Mouse (Mus musculus) lung, embryonic 15.5 days (tissue): ENCODE data around the gene Cox8a. TPM values are rescaled to one million over a fixed set of nuclear protein-coding genes. Genes with fewer than 3 reads are reported as not detected.
A peak's percentile ranks its signal among the peaks of the same experiment; 100 is the strongest.

Source experiments
- ATAC-seq: fragments of 200-750 bp; cut with Nextera tagmentation; 2 replicates; pipeline ENCODE4 v1.8.0; 2017; ENCODE audit warnings: moderate number of reproducible peaks, borderline replicate concordance; ENCODE audit not compliant: low FRiP score, low TSS enrichment; ENCODE audit errors: extremely low read depth
- H3K27ac ChIP-seq: fragments of 300-500 bp; sonication (generic); 2 replicates; pipeline ENCODE4 v1.5.1; 2015; ENCODE audit warnings: moderate library complexity, mild to moderate bottlenecking, inconsistent platforms
- H3K27me3 ChIP-seq: fragments of 300-500 bp; sonication (generic); 2 replicates; pipeline ENCODE4 v1.6.1; 2015; ENCODE audit warnings: inconsistent platforms
- H3K36me3 ChIP-seq: fragments of 300-500 bp; sonication (generic); 2 replicates; pipeline ENCODE4 v1.6.1; 2015; ENCODE audit warnings: inconsistent platforms
- H3K4me1 ChIP-seq: fragments of 300-500 bp; sonication (generic); 2 replicates; pipeline ENCODE4 v1.6.1; 2015; ENCODE audit warnings: inconsistent platforms
- H3K4me2 ChIP-seq: fragments of 300-500 bp; sonication (generic); 2 replicates; pipeline ENCODE4 v1.6.1; 2015; ENCODE audit warnings: inconsistent platforms, mild to moderate bottlenecking, moderate library complexity
- H3K4me3 ChIP-seq: fragments of 300-500 bp; sonication (generic); 2 replicates; pipeline ENCODE4 v1.5.1; 2015; ENCODE audit warnings: mild to moderate bottlenecking, inconsistent platforms
- H3K9ac ChIP-seq: fragments of 300-500 bp; sonication (generic); 2 replicates; pipeline ENCODE4 v1.6.1; 2015; ENCODE audit warnings: inconsistent platforms
- H3K9me3 ChIP-seq: fragments of 300-500 bp; sonication (generic); 2 replicates; pipeline ENCODE4 v1.6.1; 2016; ENCODE audit warnings: inconsistent platforms
- WGBS: fragments of 180-500 bp; shearing (Covaris S2); methylation state at CpG from one replicate; pipeline ENCODE4 v1.1.7; 2015; 5-methylcytosine and 5-hydroxymethylcytosine counted together
- polyA plus RNA-seq: library from polyadenylated mRNA; unstranded; fragments of >200 nt; fragmentation: Nextera tagmentation; extraction: Ambion mirVana; gene quantifications from 2 replicates; pipeline ENCODE4 v1.2.1, GENCODE M21; 2015

Cox8a gene
- 793 and 848 TPM in 2 replicates for polyA plus RNA-seq

DNA sequence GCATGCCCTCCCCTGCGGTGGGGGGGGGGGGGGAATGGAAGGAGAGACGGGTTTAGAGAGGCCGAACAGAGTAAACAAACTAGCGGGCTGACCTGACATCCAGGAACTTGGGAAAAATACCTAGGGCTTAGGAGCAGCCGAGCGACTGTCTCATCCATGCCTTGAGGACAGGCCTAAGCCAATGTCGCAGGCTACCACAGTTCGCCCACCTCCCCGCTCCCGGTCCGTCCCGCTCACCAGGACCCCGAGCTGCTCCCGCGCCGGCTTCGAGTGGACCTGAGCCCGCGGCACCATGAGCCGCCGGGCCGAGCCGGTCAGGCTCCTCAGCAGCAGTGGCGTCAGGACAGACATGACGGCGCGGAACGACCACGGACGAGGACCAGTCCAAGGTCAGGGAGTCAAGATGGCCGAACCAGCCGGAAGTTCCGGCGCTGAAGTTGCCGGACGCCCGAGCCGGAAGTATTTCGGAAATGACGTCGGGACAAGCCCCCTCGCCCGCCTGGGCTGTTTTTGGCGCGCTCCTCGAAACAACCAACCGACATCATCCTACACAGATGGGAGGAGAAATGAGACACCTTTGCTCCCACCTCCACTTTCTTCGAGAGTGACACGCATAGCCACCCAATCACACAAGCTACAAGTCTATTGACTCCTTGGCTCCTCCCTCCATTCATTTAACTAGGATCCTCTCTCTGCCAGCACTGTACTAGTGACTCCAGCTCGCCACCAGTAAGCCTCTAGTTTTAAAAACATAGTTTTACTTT lies at the start of gene Cox8a:
Gene Cox8a (minus strand): TSS at position 455 of the 764 bp plus-strand sequence.
- Histone ChIP-seq H3K36me3 (peaks cover 23% of the 10 kb centered on the region; the same call in 1 of the 2 replicates), H3K27me3 (no peaks in the 10 kb centered on the region), H3K4me3 (peak within 1 kb of the TSS; percentile 84), H3K27ac (peak within 1 kb of the TSS; percentile 89), H3K9me3 (no peaks in the 10 kb centered on the region), H3K4me1 (peaks cover 40% of the 10 kb centered on the region), H3K9ac (peak within 1 kb of the TSS; percentile 90), H3K4me2 (peak within 1 kb of the TSS; percentile 79)
- WGBS = under 1% methylated on average over 50 of the region's 50 CpGs
- peak; percentile 96 for ATAC-seq

DNA sequence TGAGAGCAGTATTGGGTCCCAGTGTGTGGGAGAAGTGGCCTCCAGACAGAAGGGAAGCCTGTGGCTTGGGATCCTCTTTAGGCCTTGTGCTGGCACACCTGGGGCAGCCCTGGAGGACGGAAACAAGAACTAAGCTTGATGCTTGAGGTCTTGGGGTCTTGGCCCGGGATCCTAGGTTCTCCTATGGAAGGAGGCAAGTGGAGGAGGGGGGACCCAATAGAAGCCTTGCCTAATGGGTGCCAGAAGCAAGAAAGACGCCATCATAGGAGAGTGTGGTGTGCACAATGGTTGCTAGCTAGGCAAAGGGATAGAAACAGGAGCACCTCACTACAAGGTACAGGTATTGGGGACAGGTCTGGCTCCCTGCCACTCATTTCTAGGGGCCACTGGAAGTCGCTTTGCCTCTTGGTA lies 49.0 kb upstream of the Cox8a start:
- no peaks in the 10 kb centered on the region for H3K27me3 ChIP-seq
- H3K36me3 ChIP-seq = no peaks in the 10 kb centered on the region
- H3K9me3 ChIP-seq = no peaks in the 10 kb centered on the region
- H3K4me2 ChIP-seq = peak overlapping the region; percentile 94; the same call in 1 of the 2 replicates
- no peak overlapping the region for H3K4me3 ChIP-seq
- peak overlapping the region; percentile 91; the same call in 1 of the 2 replicates for H3K27ac ChIP-seq
- 64% methylated on average over 4 of the region's 4 CpGs for WGBS
- H3K9ac ChIP-seq = no peak overlapping the region
- no peak for ATAC-seq
- peaks cover 56% of the 10 kb centered on the region for H3K4me1 ChIP-seq

DNA sequence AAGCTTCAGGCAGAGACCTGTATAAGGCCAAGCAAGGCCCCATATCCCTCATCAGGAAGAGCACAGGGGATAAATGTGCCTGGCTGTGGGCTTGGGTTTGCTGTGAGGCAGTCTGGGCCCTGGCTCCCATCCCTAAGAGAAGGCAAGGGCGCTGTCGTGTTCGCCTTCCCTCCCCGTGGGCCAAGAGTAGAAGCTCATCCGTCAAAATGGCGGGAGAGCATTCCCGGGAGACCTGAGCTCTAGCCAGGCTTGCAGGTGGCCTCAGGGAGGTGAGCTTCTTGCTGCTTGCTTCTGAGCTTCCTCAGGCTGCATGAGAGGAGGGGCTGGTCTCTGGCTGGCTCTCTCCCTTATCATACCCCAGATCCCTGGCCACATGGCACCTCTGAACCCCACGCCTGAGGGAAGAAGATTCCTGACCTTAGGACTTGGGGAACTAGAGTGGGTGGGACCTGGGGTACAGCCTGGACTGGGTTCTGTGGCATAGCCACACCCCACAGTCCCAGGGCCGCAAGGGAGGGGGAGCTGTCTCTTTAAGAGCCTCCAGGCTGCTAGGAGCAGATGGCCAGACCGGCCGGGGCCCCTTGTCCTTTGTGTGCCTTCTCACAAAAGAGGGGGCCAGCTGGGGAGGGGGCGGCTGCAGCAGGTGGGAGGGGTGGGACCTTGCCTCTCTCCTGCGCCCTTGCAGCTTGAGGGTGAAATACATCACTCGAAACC lies 48.2 kb upstream of the Cox8a start:
- Histone ChIP-seq H3K27me3 (no peaks in the 10 kb centered on the region), H3K9ac (0 out of 2 replicates have a peak overlapping the region, but pooled peaks have one; percentile 5), H3K4me2 (no peak overlapping the region), H3K4me1 (peaks cover 56% of the 10 kb centered on the region), H3K36me3 (no peaks in the 10 kb centered on the region), H3K4me3 (no peak overlapping the region), H3K27ac (peak overlapping the region; percentile 13; the same call in 1 of the 2 replicates), H3K9me3 (no peaks in the 10 kb centered on the region)
- WGBS = 26% methylated on average over 14 of the region's 14 CpGs
- ATAC-seq = no peak

DNA sequence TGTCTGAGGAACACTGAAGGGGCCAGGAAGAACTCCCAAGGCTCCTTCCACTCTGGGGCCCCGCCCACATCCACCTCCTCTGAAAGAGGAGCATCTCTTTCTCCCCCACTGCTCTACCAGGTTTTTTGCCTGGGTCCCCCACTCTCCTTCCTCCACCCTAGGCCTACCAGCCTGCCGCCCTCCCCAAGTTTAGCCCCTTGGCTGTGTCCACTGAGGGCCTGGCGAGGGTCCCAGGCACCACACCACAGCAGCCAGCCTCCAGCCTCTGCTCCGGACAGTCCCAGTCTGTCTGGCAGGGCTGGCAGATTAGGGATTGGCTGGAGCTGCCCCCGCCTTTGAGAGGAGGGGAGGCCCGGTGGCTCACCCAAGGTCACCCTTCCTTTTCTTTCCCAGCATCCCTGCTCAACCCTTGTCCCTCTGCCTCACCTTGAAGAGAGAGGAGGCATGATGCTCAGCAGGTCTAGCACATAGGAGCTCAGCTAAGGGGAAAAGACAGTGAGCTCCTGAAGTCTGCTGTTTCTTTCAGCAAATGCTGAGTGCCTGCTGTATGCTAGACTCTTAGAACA lies 47.4 kb upstream of the Cox8a start:
- peak overlapping the region; percentile 55; the same call in 1 of the 2 replicates for H3K27ac ChIP-seq
- H3K9ac ChIP-seq = 0 out of 2 replicates have a peak overlapping the region, but pooled peaks have one; percentile 5
- 0 out of 2 replicates have a peak overlapping the region, but pooled peaks have one; percentile 4 for H3K4me2 ChIP-seq
- no peaks in the 10 kb centered on the region for H3K36me3 ChIP-seq
- peaks cover 53% of the 10 kb centered on the region for H3K4me1 ChIP-seq
- WGBS = 27% methylated on average over 6 of the region's 6 CpGs
- no peak for ATAC-seq
- no peak overlapping the region for H3K4me3 ChIP-seq
- no peaks in the 10 kb centered on the region for H3K9me3 ChIP-seq
- no peaks in the 10 kb centered on the region for H3K27me3 ChIP-seq

DNA sequence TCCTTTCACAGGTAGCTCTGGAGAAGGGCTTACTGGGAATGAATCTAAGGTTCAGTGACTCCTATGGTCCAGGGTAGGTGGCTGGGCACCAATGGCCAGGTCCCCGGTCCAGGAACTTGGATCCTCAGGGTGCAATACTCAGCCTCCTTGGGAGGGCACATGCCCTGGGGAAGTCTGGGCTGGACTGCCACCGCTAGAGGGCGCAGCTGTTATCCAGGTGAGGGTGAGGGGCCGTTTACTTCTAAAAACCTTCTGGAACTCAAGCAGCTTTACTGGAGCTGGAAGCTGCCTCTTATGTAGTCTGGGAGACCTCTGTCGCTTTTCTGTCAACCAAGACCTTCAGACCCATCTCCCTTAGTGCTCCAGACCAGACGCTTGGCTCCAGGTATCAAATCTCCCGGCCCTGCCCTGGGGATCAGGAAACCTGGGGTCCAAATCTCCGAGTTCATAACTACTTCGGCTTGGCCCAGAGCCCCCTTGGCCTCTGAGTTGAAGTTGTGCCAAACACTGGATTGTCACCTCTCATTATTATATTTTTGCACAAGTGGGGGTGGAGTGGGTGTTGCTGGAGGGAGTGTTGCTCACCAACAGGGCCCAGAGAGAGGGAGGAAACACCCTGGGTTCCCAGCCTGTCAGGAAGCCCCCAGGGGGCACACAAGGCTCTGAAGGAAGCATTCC lies 46.8 kb upstream of the Cox8a start:
- WGBS = 11% methylated on average over 9 of the region's 9 CpGs
- no peak for ATAC-seq

DNA sequence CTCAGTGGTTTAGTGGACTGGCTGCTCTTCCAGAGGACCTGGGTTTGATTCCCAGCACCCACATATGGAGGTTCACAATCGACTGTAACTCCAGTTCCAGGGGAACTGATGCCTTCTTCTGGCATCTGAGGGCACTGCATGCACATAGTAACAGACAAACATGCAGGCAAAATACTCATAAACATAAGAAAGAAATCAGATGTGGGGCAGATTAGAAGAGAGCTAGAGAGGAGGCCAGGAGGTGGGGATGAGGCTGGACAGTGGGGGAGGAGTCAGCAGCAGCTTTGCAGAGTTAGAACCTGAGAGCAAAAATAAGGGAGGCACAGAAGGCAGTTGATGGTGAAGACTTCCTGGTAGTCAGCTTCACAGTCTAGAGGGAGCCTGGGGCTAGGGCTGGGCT lies 45.2 kb upstream of the Cox8a start:
- H3K4me2 ChIP-seq = no peak overlapping the region
- no peaks in the 10 kb centered on the region for H3K9me3 ChIP-seq
- H3K27ac ChIP-seq = no peak overlapping the region
- H3K9ac ChIP-seq = no peak overlapping the region
- 76% methylated on average over 1 of the region's 1 CpGs for WGBS
- no peaks in the 10 kb centered on the region for H3K36me3 ChIP-seq
- H3K27me3 ChIP-seq = no peaks in the 10 kb centered on the region
- no peak overlapping the region for H3K4me3 ChIP-seq
- no peak for ATAC-seq
- peaks cover 37% of the 10 kb centered on the region for H3K4me1 ChIP-seq

More for the DNA sequence above, 46.8 kb upstream of the Cox8a start:
- Histone ChIP-seq H3K4me2 (0 out of 2 replicates have a peak overlapping the region, but pooled peaks have one; percentile 4), H3K9ac (no peak overlapping the region), H3K27me3 (no peaks in the 10 kb centered on the region), H3K27ac (peak overlapping the region; percentile 55; the same call in 1 of the 2 replicates), H3K4me1 (peaks cover 47% of the 10 kb centered on the region), H3K4me3 (no peak overlapping the region), H3K36me3 (no peaks in the 10 kb centered on the region), H3K9me3 (no peaks in the 10 kb centered on the region)

DNA sequence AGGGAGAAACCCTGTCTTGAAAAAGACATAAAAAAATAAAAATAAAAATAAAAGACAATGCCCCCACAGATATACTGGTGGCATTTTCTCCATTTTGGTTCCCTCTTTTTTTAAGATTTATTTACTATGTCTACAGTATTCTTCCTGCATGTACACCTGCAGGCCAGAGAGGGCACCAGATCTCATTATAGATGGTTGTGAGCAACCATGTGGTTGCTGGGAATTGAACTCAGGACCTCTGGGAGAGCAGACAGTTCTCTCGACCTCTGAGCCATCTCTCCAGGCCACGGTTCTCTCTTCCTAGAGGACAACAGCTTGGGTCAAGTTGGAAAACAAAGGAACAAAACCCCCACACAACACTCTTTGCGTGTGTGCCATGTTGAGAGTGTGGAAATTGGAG lies 44.5 kb upstream of the Cox8a start:
- no peak overlapping the region for H3K4me3 ChIP-seq
- H3K36me3 ChIP-seq = no peaks in the 10 kb centered on the region
- 91% methylated on average over 3 of the region's 3 CpGs for WGBS
- no peaks in the 10 kb centered on the region for H3K27me3 ChIP-seq
- no peak overlapping the region for H3K27ac ChIP-seq
- no peak for ATAC-seq
- H3K4me2 ChIP-seq = no peak overlapping the region
- H3K9me3 ChIP-seq = no peaks in the 10 kb centered on the region
- H3K9ac ChIP-seq = no peak overlapping the region
- peaks cover 31% of the 10 kb centered on the region for H3K4me1 ChIP-seq

DNA sequence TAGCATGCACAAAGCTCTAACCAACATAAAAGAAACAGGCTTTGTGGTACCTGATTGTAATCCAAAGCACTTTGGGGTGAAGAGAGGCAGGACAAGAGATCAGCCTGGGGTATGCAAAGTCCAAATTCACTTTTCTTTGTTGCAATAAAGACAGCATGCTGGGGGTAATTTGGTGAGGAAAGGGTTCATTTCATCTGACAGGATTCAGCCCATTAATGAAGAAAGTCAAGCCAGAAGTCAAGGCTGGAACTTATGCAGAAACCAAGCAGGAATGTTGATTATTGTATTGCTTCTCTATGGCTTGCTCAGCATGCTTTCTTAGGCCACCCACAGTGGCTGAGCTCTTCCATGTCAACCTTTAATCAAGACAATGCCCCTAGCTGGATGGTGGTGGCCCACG lies 44.1 kb upstream of the Cox8a start:
- 100% methylated on average over 1 of the region's 1 CpGs for WGBS
- no peak overlapping the region for H3K4me3 ChIP-seq

DNA sequence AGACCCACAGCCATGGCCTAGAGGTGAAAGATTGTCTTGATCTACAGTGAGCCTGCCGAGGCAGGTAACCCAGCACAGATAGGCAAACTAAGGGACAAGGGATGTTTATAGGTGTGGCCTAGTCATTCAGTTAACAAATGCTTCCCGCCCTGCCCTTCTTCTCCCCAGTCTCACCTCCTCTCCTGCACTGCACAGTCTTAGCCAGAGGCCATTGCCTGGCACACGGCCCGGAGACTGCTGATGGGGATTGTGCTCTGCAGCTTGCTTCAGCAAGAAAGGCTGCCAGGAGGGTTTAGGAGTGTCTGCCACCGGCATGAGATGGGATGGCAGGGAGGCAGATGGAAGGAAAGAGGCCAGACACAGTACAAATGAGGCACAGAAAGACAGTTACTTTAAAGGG lies 40.5 kb upstream of the Cox8a start:
- Histone ChIP-seq H3K4me1 (no peaks in the 10 kb centered on the region), H3K4me3 (no peak overlapping the region), H3K27me3 (no peaks in the 10 kb centered on the region), H3K27ac (no peak overlapping the region), H3K9me3 (no peaks in the 10 kb centered on the region), H3K4me2 (no peak overlapping the region), H3K36me3 (no peaks in the 10 kb centered on the region), H3K9ac (no peak overlapping the region)
- no peak for ATAC-seq
- WGBS = 67% methylated on average over 5 of the region's 5 CpGs

More for the DNA sequence above, 44.1 kb upstream of the Cox8a start:
- Histone ChIP-seq H3K27ac (no peak overlapping the region), H3K9me3 (no peaks in the 10 kb centered on the region), H3K36me3 (no peaks in the 10 kb centered on the region), H3K27me3 (no peaks in the 10 kb centered on the region), H3K4me1 (peaks cover 26% of the 10 kb centered on the region), H3K9ac (no peak overlapping the region), H3K4me2 (no peak overlapping the region)
- no peak for ATAC-seq

DNA sequence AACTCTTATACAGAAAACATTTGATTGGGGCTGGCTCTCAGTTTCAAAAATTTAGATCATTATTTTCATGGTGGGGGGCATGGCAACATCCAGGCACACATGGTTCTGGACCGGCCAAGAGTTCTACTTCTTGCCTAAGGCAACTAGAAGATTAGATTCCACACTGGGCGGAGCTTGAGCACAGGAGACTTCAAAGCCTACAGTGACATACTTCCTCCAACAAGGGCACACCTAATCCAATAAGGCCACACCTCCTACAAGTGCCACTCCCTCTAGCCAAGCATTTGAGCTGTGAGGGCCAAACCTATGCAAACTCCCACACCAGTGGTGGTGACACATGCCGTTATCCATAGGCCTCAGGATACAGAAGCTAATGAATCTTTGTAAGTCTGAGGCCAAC lies 28.6 kb upstream of the Cox8a start:
- Histone ChIP-seq H3K36me3 (no peaks in the 10 kb centered on the region), H3K4me3 (no peak overlapping the region), H3K9ac (no peak overlapping the region), H3K27me3 (no peaks in the 10 kb centered on the region), H3K9me3 (no peaks in the 10 kb centered on the region), H3K4me1 (no peaks in the 10 kb centered on the region; the same call in 1 of the 2 replicates), H3K4me2 (no peak overlapping the region), H3K27ac (no peak overlapping the region)
- WGBS = 72% methylated on average over 3 of the region's 3 CpGs
- ATAC-seq = no peak
